Mouse (Mus musculus) kidney, postnatal 4 days (tissue): ENCODE results near the gene Avil.

Experiments used
- DNase-seq, 2 experiments: peaks; one replicate each; pipeline ENCODE4 v3.0.0; 2021; ENCODE audit warnings: mixed read lengths in 2 of 2

The Avil gene

DNA sequence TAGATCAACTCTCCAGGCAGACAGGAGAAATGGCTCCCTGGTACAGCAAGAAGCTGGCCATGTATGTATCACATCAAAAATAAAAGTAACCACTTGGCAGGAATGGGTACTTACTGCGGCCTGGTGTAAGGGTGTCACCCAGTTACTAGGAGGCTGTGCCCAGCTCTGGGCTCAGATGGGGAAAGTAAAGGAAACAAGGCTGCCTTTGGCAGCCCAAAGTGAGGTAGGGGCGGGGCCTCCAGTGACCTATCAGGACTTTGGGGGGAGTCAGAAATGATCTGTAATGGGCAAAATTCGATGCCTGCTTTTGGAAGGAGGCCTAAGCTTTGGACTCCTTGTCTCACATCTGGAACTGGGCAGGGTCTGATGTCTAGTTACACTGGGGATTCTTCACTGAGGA lies 18.8 kb upstream of the Avil start:
- no peak for DNase-seq

DNA sequence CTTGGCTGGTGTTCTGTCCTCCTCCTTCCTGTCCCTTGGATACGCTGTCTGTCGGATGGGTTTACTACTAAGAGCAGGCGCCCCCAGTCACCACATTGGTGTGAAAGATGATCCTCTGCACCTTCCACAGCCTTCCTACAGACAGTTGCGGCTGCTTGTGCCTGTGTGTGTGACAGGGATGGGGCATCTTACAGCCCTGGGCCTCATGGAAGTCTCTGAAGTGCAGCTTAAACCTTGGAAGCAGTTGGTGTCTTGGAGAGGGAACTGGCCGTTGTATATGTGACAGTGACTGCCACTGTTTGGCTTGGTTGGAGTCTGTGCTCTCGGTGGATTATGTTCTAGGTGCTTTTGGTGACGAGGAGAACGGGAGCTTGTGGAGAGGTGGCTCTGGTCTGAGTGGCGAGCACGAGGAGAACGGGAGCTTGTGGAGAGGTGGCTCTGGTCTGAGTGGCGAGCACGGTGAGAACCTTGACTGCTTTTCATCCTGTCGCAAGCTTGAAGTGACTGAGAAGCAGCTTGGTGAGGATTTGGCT lies 17.2 kb upstream of the Avil start:
- DNase-seq = no peak

DNA sequence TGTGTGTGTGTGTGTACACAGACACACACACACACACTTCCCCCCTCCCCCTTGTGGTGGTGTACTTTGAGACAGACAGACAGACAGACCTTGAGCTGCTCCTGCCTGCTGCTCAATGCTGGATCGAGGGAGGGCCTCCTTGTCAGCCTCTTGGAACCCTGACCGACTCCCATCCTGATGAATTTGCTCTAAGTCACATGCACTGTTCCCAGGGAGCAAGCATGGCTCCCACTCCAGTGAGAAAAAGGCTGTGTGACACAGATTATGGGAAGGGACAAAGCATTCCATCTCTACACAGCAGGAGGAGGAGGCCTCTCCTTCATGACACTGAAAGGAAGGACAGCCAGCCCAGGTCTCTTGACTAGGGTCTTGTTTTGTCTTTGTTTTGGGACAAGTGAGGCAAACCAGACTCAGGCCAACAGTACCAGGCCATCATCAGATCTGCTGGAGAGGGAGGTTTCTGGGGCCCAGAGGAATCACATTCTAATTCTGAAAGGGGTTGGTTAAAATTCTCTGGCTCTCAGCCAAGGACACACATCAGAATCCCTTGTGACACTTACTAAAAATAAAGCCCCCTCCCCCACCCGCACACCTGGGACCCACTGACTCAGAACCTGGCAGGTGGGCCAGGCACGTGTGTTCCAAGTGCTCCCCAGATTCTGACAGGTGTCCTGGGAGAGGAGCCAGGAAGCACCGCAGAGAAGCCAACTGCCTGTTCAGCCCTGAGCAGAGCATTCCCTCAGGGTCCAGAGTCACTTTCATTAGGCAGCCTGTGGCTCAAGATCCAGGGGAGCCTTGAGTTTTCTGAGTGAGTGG lies 16.1 kb upstream of the Avil start:
- peak in 1 of 2 experiments; percentile 62 for DNase-seq

DNA sequence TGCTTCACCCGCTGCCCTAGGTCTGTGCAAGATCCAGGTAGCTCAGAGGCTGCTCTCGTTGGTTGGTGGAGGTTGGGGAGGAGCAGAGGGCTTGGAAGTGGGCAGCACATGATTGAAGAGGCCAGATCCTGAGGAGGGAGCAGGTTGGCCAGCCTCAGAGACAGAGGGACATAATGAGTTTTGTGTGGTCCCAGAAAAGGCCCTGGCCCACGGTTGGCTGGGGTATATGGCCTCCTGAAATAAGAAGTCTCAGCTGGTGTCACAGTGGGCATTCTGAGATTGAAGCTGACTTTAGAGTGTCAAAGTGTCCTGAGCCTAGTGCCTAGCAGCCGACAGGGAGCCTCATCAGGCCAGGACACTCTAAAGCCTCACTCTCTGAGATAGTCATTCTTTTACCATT lies 15.4 kb upstream of the Avil start:
- DNase-seq = no peak

DNA sequence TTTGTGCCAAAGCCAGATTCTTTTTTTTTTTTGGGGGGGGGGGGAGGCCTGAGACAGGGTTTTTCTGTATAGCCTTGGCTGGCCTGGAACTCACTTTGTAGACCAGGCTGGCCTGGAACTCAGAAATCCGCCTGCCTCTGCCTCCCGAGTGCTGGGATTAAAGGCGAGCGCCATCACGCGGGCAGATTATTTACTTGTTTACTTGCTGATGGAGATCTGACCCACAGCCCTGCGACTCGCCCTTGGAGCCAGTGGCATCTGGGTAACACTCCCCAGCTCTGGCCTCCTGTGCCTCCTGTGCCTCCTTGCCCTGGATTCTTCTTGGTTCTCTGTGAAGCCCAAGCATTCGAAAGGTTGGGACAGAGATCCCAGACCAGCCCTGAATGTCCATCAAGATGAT lies 14.9 kb upstream of the Avil start:
- DNase-seq = no peak

DNA sequence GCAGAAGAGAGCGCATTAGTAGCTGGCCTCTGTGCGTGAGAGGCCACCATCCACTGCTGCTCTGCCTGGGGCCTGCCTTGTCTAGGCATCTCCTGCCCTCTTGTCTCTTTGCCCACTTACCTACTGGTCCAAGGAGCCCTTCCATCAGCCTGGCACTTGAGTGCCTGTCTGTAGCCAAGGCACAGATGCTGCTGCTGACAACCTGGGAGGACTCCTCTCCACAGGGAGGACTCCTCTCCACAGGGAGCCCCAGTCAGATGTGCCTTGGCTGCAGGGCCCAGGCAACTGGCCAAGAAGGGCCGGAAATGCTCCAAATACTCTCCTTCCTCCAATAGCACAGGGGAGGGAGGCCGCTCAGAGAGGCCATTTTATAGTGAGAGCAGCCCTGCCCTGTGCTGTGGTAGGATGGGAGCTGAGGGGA lies 14.0 kb upstream of the Avil start:
- peak; percentile 91 to 94 for DNase-seq

DNA sequence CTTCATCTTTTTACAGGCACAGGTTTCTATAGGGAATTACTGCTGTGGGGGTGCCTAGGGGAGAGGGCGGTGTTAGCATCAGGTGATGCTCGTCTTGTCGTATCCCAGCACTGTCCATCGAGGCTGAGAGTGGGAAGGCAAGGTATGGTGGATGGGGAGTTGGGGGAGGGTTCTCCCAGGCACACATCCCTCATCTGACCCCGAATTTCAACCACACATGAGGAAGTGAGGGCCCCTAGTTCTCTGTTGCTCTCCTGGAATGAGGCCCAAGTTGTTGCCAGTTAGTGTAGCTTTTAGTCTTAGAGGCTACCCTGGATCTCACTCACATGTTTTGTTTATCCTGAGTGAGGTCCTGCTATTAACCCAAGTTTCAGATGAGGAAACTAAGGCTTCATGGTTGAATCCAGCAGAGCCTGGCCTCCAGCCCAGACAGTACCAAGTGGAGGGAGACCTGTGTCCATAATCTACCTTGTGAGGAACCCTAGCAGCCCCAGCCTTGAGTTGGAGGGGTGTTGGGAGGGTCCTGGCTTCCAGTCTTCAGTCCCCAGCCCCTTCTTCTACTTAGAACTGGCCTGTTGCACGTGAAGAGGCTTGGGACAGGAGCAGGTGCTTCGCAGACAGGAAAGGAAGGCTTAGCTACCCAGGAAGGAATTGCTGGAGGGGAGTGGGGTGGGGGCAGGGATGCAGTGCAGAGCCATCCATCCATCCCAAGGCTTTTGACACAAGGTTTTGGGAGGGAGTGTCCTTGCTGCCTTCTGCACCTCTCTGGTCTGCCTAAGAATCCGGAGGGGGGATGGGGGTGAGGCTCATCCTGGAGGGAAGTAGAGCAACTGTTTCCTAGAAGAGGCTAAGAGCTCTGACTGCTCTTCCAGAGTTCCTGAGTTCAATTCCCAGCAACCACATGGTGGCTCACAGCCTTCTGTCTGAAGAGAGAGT lies 13.1 kb upstream of the Avil start:
- no peak for DNase-seq

DNA sequence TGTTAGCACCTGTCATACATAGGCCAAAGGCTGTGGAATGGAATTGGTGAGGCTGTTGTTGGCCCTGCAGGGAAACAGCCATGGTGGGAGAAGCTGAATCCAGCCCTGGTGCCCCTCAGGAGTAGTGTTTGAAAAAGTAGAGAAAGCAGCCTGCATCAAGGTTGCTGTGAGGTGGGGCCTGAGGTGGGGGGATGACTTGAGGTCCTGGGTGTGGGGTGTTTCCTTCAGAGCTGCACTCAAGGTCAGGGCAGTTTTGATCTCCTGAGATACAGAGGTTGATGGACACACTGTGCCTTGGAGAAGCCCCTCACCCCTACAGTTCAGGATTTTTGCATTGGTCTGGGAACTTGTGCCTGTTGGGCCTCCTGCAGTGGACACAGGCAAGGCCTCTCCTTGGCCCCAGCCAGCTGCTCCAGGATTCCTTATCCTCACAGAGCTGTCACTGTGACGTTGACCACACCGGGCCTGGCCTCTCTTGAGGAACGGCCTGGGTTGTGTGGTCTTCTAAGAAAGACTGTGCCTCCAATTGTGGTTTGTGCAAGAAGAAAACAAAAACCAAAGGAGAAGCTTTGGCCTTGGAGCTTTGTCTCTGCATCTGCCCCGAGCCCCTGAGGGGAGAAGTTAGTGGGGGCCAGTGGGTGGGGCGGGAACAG lies 11.9 kb upstream of the Avil start:
- no peak for DNase-seq

DNA sequence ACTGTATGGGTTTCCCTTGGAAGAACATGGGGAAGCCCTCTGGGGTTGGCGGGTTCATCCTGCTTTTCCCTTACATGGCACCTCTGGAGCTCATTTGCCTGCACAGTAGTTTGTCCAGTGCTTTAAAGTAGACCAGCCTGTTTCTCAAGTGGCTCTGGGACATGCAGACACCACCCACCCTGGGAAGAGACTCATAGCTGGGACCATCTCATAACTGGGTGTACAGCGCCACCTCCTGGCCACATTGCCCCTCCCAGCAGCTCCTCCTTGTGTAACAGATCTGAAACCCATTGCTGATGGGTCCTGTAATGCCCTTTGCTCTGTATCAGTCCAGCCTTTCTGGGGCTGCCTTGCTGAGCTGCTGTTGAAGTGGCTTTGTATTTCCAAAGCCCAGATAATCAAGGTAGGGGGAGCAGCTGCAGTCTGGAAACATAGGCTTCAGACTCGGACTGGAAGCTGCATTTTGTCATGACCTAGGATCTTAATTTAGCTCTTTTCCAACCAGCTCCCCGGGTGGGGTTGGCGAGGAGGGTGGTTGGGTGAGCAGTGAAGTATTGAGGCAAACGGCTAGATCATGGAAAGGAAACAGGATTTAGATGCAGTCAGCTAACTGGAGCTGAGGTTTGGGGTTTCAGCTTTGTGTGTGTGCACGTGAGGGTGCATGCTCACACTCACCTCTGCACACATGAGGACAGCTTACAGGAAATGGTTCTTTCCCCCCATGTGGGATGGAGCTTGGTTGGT lies 10.0 kb upstream of the Avil start:
- peak; percentile 93 to 94 for DNase-seq

DNA sequence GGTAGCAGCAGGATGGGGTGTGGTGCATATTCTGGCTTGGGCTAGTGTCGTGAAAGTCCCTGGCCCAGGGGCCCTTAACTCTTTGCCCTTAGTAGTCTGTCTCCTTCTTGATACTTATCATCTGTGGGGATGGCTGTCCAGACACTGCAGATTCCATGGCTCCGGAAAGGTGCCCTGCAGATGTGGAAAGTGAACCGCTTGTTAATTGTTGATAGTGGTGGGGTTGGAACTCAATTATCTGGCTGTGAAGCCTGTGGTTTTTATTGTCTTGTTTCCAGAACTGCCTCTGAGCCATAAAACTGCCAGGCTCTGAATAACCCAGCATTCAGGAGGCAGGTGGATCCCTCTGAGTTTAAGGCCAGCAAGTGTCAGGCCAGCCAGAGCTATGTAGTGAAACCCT lies 8.8 kb upstream of the Avil start:
- DNase-seq = no peak

DNA sequence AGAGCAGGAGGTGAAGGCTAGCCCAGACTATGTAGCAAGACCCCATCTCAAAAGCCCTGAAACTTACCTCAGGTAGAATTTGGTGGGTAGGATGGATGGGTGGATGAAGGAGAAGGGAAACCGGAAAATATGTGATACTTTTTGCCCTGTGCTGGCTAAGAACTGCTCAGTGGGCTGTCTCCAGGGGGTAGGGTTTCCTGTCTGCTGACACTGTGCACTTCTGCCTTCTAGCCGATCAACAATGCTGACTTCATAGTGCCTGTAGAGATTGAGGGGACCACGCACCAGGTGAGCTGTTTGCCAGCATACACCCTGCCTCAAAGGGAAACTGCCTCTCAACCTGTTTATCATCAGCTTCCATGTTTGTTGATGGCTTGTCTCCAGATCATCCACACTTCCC lies 6.9 kb upstream of the Avil start:
- DNase-seq = no peak

DNA sequence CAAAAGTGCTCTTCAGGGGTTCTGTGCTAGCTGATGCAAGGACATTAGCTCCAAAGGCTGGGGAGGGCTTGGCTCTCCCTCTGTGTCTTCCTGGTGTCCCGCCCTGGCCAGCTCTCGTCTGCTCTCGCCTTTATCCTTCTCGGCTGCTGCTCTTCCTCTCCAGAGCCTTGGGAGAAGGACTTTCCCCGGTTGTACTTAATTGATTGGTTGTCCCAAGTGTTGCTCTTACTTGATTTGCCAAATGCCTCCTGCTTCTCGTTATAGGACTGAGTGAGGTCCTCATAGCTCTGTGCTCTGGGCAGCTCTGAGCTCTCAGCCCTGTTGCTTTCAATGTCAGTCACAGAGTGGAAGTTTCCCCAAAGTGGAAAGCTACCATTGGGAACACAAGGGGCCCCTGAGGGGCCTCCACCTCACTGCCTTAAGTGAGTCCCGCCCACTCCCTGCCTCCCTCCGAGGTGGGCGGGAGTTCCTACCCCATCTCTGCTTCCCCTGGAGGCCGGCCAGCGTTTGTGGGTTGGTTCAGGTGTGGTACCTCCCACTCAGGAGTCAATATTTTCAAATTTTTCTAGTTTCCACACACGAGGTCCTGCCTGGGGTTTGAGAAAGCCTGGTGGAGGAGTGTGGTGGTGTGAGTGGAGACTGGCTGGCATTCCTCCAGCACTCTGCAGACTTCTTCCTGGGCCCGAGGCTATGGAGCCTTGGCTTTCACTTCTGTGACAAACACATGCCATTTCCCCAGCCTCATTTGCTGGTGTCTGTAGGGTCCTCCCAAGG lies 3.0 kb upstream of the Avil start:
- DNase-seq = no peak

DNA sequence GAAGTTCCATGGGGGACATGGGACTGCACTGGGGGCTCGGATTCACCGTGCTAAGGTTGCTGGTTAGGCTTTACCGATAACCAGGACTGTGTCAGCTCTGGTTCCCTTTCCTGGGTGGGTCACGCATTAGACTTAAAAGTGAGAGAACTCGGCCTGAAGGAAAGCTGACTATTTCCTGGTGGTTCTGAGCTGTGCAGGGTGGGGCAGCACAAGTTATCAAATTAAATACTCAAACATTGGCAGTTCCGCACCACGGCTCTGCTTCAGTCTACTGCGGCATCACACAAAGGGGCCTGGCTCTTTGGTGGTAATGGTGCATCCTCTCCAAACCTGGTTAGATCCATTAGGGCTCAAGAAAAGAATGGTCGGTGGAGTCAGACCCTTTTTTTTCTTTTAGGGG lies 788 bp downstream of the Avil start:
- no peak for DNase-seq

DNA sequence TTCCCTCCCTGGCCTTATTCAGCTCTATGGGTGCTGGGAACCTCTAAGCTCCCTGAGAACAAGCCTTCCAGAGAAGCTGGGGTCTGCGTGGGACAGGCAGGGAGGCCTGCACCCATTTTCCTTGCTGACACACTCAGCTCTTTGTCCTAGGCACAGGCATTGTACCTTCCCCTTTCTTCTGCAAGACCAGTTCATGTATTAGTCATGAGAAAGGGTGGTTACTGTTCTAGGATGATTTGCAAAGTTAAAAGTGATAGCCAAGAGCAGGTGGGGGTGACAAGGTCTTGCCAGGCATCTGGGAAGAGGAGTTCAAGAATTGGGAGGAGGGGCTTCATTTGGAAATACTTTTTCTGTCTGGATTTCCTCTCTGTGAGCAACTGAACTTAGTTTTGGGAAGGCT lies 1.5 kb downstream of the Avil start:
- DNase-seq = no peak

DNA sequence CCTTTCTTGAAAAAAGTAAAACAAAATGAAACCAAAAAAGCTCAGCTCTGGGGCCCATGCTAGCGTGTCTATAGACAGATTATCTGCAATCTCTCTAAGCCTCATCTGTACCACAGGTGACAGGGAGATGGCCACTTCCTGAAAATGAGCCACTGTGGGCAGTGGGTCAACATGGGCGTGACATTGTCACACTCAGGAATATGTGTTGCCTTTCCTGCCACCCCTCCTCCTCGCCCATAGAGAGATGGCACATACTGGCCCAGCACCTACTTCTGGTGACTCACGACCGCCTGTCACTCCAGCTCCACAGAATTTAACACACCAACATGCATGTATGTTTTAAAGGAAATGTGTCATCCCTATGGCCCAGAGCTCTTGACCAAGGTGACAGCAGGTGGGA lies 2.3 kb downstream of the Avil start:
- no peak for DNase-seq

DNA sequence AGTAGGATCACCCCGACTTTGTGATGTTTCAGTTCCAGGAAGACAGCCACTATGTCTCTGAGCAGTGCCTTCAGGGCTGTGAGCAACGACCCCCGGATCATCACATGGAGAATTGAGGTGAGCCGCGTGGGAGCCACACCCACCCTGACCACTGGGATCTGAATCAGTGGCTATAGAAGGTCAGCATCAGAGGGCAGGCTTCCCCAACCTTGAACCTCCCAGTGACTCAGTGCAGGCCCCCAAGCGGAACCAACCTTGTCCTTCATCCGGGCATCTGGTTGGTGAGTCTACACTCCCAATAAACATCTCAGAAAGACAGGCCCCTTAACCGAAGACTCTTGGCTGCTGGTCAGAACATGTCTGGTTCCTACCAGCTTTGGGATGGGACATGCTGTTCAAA lies 2.8 kb downstream of the Avil start:
- DNase-seq = no peak

DNA sequence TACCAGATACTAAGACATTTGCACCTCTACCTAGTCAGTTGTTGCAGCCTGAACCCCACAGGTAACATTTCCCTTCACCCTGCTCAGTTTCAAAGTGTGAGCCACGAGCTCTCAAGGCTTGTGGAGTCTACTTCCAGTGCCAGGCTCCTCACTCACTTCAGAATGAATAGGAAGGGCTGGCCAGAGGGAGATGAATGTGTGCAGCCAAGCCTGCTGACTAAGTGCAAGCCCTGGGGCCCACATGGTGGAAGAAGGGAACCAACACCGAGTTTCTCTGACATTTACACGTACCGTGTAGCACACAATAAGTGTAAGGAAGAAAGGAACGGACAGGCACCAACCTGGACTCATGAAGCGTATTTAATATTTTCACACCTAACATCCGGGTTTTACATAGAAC lies 3.3 kb downstream of the Avil start:
- no peak for DNase-seq

DNA sequence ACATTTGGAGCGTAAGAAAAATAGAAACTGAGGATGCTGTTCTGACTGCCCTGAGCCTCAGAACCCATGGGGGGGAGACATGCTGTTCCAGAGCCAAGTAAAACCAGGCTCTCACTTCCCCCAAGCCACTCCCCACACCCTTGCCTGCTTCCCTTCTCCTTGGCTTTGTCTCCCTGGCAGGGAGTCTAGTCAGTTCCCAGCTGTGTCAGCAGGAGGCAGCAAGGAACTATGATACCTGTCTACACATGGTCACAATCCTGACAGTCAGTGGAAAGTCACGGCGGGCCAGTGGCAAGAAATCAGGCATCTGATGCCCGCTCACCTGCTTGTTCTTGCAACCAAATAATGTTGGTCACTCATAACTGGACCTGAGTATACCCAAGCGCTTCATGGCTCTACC lies 16.0 kb downstream of the Avil start:
- DNase-seq = peak; percentile 69 to 73

DNA sequence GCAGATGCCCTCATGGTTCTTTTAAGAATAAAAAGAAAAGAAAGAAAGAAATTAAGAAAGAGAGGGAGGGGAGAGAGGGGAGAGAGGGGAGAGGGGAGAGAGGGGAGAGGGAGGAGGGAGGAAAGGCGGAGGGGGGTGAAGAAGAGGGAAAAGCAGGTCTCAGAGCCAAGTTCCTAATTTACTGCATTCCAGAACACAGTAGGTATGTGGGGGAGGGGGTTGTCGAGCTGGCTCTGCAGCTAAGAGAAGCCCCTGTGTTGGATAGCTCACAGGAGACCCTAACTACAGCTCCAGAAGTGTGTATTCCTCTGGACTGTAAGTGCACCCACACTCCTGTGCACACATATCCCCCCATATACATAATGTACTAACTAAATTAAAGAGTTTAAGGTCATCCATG lies 16.6 kb downstream of the Avil start:
- DNase-seq = no peak

DNA sequence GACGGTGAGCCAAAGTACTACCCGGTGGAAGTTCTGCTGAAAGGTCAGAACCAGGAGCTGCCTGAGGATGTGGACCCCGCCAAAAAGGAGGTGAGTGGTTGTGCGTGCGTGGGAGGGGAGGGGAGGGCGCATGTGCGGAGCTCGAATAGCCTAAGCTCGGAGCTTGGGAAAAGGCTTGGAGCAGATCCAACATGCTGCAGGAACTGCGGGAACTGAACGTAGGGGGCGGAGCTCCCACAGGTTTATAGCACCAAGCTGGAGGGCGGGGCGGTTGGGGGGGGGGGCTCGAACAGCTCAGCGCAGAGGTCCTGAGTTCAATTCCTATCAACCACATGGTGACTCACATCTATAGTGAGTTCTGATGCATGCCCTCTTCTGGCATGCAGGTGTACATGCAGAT lies 17.9 kb downstream of the Avil start:
- no peak for DNase-seq
